Mouse (Mus musculus): ENCODE data around the gene Mtnr1a. TPM values are rescaled to one million over a fixed set of nuclear protein-coding genes. Genes with fewer than 3 reads are reported as not detected.

Gene Mtnr1a
- polyA plus RNA-seq, 2 experiments: 0.26 TPM; not detected in 1

DNA sequence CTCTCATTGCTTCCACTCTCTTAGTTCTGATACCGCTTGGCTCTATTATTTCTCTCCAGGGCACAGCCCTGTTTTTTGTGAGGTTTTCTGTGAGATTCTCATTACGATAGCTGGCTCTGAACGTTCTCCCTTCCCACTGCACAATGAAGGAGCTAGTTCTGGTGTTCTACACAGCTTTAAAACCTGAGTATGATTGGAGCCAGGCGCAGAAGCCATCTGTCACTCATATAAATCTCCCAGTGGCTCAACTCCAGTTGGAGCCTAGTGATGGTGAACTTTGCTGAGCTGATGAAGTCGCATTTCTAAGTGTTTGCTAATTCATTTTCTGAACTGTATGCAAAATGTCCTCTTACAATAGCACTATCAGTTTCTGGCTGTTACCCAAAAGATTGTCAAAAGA is 56.7 kb downstream of the Mtnr1a start:
- WGBS: 36% methylated on average over 5 of the region's 5 CpGs
- DNase-seq (ENCODE audit: low spot score): peak; percentile 29
- TF ChIP-seq POLR2A (IDR thresholded peaks at IDR 0.05; ENCODE audit: borderline replicate concordance, extremely low read depth, insufficient read depth, insufficient read length): no peak

More for the DNA sequence above, 56.7 kb downstream of the Mtnr1a start:
- no peak overlapping the region for H3K27ac ChIP-seq (replicated peaks; ENCODE audit: low read depth, low read length)
- no peak overlapping the region for H3K4me2 ChIP-seq (replicated peaks; ENCODE audit: low read depth, low read length, severe bottlenecking)
- no peaks in the 10 kb centered on the region for H3K4me1 ChIP-seq (ENCODE audit: control insufficient read depth, insufficient read depth, low read length)
- no peaks in the 10 kb centered on the region for H3K9me3 ChIP-seq (ENCODE audit: control insufficient read depth, low read length)
- no peaks in the 10 kb centered on the region for H3K27me3 ChIP-seq (ENCODE audit: control insufficient read depth, insufficient read depth, low read length)
- no peak overlapping the region for H3K4me3 ChIP-seq (replicated peaks; ENCODE audit: low read length)
- no peak for ATAC-seq (ENCODE audit: low FRiP score, low read depth)
- no peak overlapping the region for H3K9ac ChIP-seq (ENCODE audit: low read depth, low read length, severe bottlenecking)
- H3K36me3 ChIP-seq (ENCODE audit: control insufficient read depth, insufficient read depth, low read length): no peaks in the 10 kb centered on the region

Other genes with a start within 250 kb of the Mtnr1a start
- gene Fat1, start 133.7 kb upstream of the Mtnr1a start, polyA plus RNA-seq (2012; rRNA removed): 81.1 and 108 TPM in 2 replicates
- gene Fat1, start 133.7 kb upstream of the Mtnr1a start, polyA plus RNA-seq (2014; fragmentation: Nextera tagmentation; extraction: Ambion mirVana): 56.6 and 60.7 TPM in 2 replicates
- gene F11, start 192.9 kb downstream of the Mtnr1a start, polyA plus RNA-seq (2012; rRNA removed): 0.04 TPM in 1 of 2 replicates, not detected in the other
- not detected in 2 replicates for gene F11, start 192.9 kb downstream of the Mtnr1a start, polyA plus RNA-seq (2014; fragmentation: Nextera tagmentation; extraction: Ambion mirVana)
- gene Klkb1, start 225.7 kb downstream of the Mtnr1a start, polyA plus RNA-seq (2012; rRNA removed): 0.01 TPM in 2 replicates
- gene Klkb1, start 225.7 kb downstream of the Mtnr1a start, polyA plus RNA-seq (2014; fragmentation: Nextera tagmentation; extraction: Ambion mirVana): not detected in 2 replicates
- gene Gm45753, start 239.3 kb downstream of the Mtnr1a start, polyA plus RNA-seq (2012; rRNA removed): not detected in 2 replicates
- not detected in 2 replicates for gene Gm45753, start 239.3 kb downstream of the Mtnr1a start, polyA plus RNA-seq (2014; fragmentation: Nextera tagmentation; extraction: Ambion mirVana)

All from limb, embryonic 14.5 days (tissue).